Mouse (Mus musculus) CD4-positive, CD25-positive, alpha-beta regulatory T cell, adult 9 weeks (primary cell): ENCODE data around the gene Mrgpra9. TPM values are rescaled to one million over a fixed set of nuclear protein-coding genes. Genes with fewer than 3 reads are reported as not detected.

Experiments
- polyA plus RNA-seq: library from polyadenylated mRNA; unstranded; fragments of 100-300 nt; shearing (Covaris generic); gene quantifications from one replicate; pipeline ENCODE4 v1.2.1, GENCODE M21; 2017

Mrgpra9 gene
- polyA plus RNA-seq: not detected

GRCm38 (mm10) chr7:47252770-47253169 is at the start of gene Mrgpra9:
TSS of gene Mrgpra9 (minus strand) at chr7:47252848.

GRCm38 (mm10) chr7:47204830-47205229 is 47.8 kb downstream of the Mrgpra9 start, which contains the start of gene Mrgpra6:
TSS of gene Mrgpra6 (minus strand) at chr7:47204920.

Other genes with a start within 250 kb of the Mrgpra9 start
- gene Spty2d1, start 244.4 kb downstream of the Mrgpra9 start, polyA plus RNA-seq: 56.5 TPM
- gene Tmem86a, start 202.2 kb downstream of the Mrgpra9 start, polyA plus RNA-seq: 6.8 TPM
- gene Ptpn5, start 119.2 kb downstream of the Mrgpra9 start, polyA plus RNA-seq: 17.2 TPM
- gene Mrgpra6, start 47.9 kb downstream of the Mrgpra9 start, polyA plus RNA-seq: not detected
- not detected for gene Mrgpra1, start 101.4 kb upstream of the Mrgpra9 start, polyA plus RNA-seq
- gene Mrgpra2a, start 199.3 kb upstream of the Mrgpra9 start, polyA plus RNA-seq: not detected